Mouse (Mus musculus) testis, adult 2 months (tissue): Measurements from ENCODE around the gene Arrdc1. TPM values are rescaled to one million over a fixed set of nuclear protein-coding genes. Genes with fewer than 3 reads are reported as not detected.
"Not testable (repeated sequence)": the region's sequence is repeated elsewhere in the genome, so short reads cannot be mapped to it uniquely, and the experiment has no call there.

Experiments used
- H3K27ac ChIP-seq: fragments of 200-500 bp; 2 replicates; pipeline ENCODE4 v1.5.1; 2012; ENCODE audit warnings: low read depth, low read length; ENCODE audit not compliant: control insufficient read depth, insufficient read depth
- H3K27me3 ChIP-seq: fragments of 200-500 bp; 2 replicates; pipeline ENCODE4 v1.6.1; 2012; ENCODE audit warnings: mild to moderate bottlenecking, low read length, moderate library complexity; ENCODE audit not compliant: control insufficient read depth, insufficient read depth
- H3K36me3 ChIP-seq: fragments of 200-500 bp; 2 replicates; pipeline ENCODE4 v1.6.1; 2012; ENCODE audit warnings: mild to moderate bottlenecking, low read length; ENCODE audit not compliant: control insufficient read depth, insufficient read depth
- H3K4me1 ChIP-seq: fragments of 200-500 bp; 2 replicates; pipeline ENCODE4 v1.6.1; 2012; ENCODE audit warnings: low read length; ENCODE audit not compliant: control insufficient read depth, insufficient read depth
- H3K4me3 ChIP-seq: fragments of 200-500 bp; 2 replicates; pipeline ENCODE4 v1.5.1; 2012; ENCODE audit warnings: low read depth, mild to moderate bottlenecking, low read length, moderate library complexity, mixed read lengths; ENCODE audit not compliant: control insufficient read depth
- CTCF ChIP-seq: fragments of 200-500 bp; IDR thresholded peaks from 2 replicates; pipeline ENCODE4 v1.5.1; 2012; ENCODE audit warnings: low read depth, mild to moderate bottlenecking, inconsistent platforms, low read length, moderate library complexity; ENCODE audit not compliant: control insufficient read depth, insufficient read depth, insufficient replicate concordance
- POLR2A ChIP-seq: fragments of 200-500 bp; IDR thresholded peaks from 2 replicates; pipeline ENCODE4 v1.6.1; 2012; ENCODE audit warnings: low read depth, mild to moderate bottlenecking, inconsistent platforms, low read length, moderate library complexity; ENCODE audit not compliant: control insufficient read depth
- polyA plus RNA-seq: library from polyadenylated mRNA; depleted of rRNA; stranded (reverse); fragments of >200 nt; gene quantifications from 2 replicates; pipeline ENCODE4 v1.2.3, GENCODE M21; 2012; rRNA removed

Gene Arrdc1
- polyA plus RNA-seq, result 13.8 TPM in 2 replicates

DNA sequence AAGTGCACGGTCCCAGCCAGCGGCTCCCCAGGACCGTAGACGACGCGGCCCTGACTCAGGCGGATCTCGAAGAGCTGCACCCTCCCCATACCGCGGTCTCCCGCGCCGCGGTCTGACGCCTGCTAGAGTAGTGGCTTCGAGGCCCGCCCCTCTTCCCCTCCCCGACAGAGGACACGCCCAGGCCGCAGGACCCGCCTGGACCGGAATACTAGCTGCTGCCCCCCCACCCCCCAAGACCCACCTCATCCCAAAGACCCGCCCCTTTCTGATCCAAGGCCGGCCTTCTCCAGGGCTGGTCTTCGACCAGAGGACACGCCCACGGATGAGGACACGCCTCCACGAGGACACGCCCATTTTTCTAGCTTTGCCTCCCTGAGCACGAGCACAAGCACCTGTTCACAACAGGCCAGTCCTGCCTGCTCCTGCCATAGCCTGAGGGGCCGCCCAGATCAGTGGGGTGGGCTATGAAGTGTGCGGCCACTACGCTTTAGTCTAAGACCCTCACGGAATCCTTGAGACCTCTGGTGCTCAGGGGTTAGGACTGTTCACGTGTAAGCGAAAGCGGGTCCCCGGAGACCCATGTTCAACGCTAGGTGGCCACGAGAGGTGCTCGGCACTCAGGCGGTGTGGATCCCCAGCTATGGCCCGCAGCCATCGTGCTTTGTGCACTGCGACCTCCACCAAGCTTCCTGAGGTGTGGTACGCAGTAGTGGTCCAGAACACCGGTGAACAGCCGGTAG lies at the start of gene Arrdc1:
Gene Arrdc1, minus strand, starts transcription at position 196 of the 740 bp plus-strand sequence.
- TF ChIP-seq CTCF, result peak; percentile 19; the same call in 1 of the 2 replicates
- TF ChIP-seq POLR2A, result peak; percentile 58; the same call in 1 of the 2 replicates
- Histone ChIP-seq H3K4me1 (peaks cover 12% of the 10 kb centered on the region), H3K27ac (peak within 1 kb of the TSS; percentile 81)

GRCm38 (mm10) chr2:24976960-24977359 lies 41.9 kb upstream of the Arrdc1 start:
- no peak overlapping the region for H3K27ac ChIP-seq
- H3K36me3 ChIP-seq, result no peaks in the 10 kb centered on the region
- peaks cover 2% of the 10 kb centered on the region; the same call in 1 of the 2 replicates for H3K4me1 ChIP-seq
- TF ChIP-seq POLR2A (no peak), CTCF (no peak)
- no peak overlapping the region for H3K4me3 ChIP-seq
- H3K27me3 ChIP-seq, result no peaks in the 10 kb centered on the region

More for the DNA sequence above, at the start of gene Arrdc1:
- H3K27me3 ChIP-seq, result no peaks in the 10 kb centered on the region
- H3K4me3 ChIP-seq, result peak within 1 kb of the TSS; percentile 89
- no peaks in the 10 kb centered on the region for H3K36me3 ChIP-seq

GRCm38 (mm10) chr2:24975704-24976297 lies 40.7 kb upstream of the Arrdc1 start, which contains the start of gene Pnpla7:
Pnpla7 (plus strand) TSS chr2:24976033.
- H3K4me1 ChIP-seq, result peaks cover 2% of the 10 kb centered on the region; the same call in 1 of the 2 replicates
- no peaks in the 10 kb centered on the region for H3K27me3 ChIP-seq
- TF ChIP-seq POLR2A (no peak), CTCF (no peak)
- H3K36me3 ChIP-seq, result no peaks in the 10 kb centered on the region
- peak within 1 kb of the TSS; percentile 95 for H3K27ac ChIP-seq
- peak within 1 kb of the TSS; percentile 94 for H3K4me3 ChIP-seq

- peaks cover 2% of the 10 kb centered on the region; the same call in 1 of the 2 replicates for H3K4me1 ChIP-seq
- no peaks in the 10 kb centered on the region for H3K27me3 ChIP-seq
- no peaks in the 10 kb centered on the region for H3K36me3 ChIP-seq
- peak; percentile 95 for TF ChIP-seq POLR2A
- 0 out of 2 replicates have a peak, but pooled peaks have one; percentile 2 for TF ChIP-seq CTCF
- H3K27ac ChIP-seq, result peak within 1 kb of the TSS; percentile 95
- H3K4me3 ChIP-seq, result peak within 1 kb of the TSS; percentile 94
Measured at GRCm38 (mm10) chr2:24974906-24975703, 40.1 kb upstream of the Arrdc1 start, which contains the start of gene Mrpl41. Mrpl41 (minus strand) TSS chr2:24975098.

DNA sequence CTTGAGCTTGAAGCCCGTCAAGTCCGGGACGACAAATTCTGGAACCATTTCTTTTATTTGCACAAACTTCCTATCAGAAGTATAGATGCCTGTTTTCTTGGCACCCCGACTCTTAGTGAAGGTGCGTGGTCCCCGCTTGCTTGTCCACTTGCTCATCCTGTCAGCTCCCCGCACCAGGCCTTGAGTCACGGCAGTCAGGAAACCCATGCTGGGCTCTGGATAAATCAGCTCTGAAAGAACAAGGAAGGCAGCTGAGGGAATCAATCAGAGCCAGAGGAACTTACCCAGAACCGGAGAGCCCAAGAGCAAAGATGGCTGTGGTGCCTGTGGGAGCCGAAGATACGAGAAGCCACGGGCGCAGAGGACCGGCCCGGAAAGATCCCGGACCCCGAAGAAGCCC lies 39.4 kb upstream of the Arrdc1 start:
- H3K36me3 ChIP-seq, H3K27me3 ChIP-seq, H3K4me1 ChIP-seq: not testable (repeated sequence)
- Histone ChIP-seq H3K4me3 (peak overlapping the region; percentile 94), H3K27ac (peak overlapping the region; percentile 93)

- Histone ChIP-seq H3K36me3 (peaks cover 2% of the 10 kb centered on the region), H3K4me1 (peaks cover 2% of the 10 kb centered on the region; the same call in 1 of the 2 replicates), H3K27me3 (no peaks in the 10 kb centered on the region)
Measured at GRCm38 (mm10) chr2:24970386-24970785, 35.3 kb upstream of the Arrdc1 start.

More at GRCm38 (mm10) chr2:24970386-24970785, 35.3 kb upstream of the Arrdc1 start:
- H3K4me3 ChIP-seq, result no peak overlapping the region
- TF ChIP-seq POLR2A, result no peak
- TF ChIP-seq CTCF, result no peak
- no peak overlapping the region for H3K27ac ChIP-seq
